Mouse (Mus musculus): Measurements from ENCODE around the gene Plekhg3.

GRCm38 (mm10) chr12:76594556-76594955 is 63.9 kb downstream of the Plekhg3 start:
- no peak for TF ChIP-seq CTCF (IDR thresholded peaks at IDR 0.05; ENCODE audit: low read depth, low read length)
- no peak for TF ChIP-seq POLR2A (IDR thresholded peaks at IDR 0.05; ENCODE audit: borderline replicate concordance, low read depth, low read length)

Data from bone marrow macrophage, adult 2 months (primary cell).